Mouse (Mus musculus) adrenal gland, postnatal 10 days (tissue): ENCODE results near the gene Loxl1. TPM values are rescaled to one million over a fixed set of nuclear protein-coding genes. Genes with fewer than 3 reads are reported as not detected.

Experiments
- DNase-seq: peaks from one replicate; pipeline ENCODE4 v3.0.0; 2021; ENCODE audit warnings: mixed read lengths
- total RNA-seq, 2 experiments: library from RNA; stranded (reverse); gene quantifications; 2 replicates each; pipeline ENCODE4 v1.2.3; 2021

The Loxl1 gene
- total RNA-seq, 2 experiments from 2014 or later: 49.1 to 49.2 TPM

DNA sequence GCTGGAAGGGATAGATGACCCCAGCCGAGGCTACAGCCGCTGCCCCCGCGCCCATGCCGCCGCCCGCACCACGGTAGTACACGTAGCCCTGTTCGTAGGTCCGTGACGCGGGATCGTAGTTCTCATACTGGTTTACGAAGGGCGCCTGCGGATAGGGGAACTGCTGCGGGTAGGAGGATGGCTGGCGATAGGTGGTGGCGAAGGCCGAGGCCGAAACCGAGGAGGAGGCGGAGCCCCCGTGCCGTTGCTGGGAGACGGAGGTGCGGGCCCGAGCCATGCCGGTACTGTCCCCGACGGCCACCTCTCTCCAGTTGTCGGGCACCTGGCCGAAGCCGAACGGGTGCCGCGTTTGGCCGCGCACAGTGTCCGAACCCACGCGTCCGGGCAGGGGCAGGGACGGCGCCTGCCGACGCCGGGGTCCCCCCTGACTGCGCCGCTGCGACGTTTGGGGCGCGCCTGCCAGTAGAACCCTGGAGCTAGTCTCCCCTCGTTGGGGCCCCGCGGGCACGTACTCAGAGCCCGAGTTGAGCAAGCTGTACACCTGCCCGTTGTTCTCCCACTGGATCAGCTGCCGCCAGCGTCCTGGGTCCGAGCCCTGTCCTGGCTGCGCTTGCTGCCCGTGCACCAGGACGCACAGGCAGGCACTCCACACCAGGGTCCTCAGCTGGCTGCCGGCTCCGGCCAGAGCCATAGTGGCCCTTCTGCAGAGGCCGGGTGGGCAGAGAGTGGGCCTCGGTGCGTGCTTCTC is 616 bp downstream of the Loxl1 start:
- peak; percentile 75 for DNase-seq

GRCm38 (mm10) chr9:58311191-58311910 is 1.6 kb downstream of the Loxl1 start:
- peak; percentile 59 for DNase-seq

DNA sequence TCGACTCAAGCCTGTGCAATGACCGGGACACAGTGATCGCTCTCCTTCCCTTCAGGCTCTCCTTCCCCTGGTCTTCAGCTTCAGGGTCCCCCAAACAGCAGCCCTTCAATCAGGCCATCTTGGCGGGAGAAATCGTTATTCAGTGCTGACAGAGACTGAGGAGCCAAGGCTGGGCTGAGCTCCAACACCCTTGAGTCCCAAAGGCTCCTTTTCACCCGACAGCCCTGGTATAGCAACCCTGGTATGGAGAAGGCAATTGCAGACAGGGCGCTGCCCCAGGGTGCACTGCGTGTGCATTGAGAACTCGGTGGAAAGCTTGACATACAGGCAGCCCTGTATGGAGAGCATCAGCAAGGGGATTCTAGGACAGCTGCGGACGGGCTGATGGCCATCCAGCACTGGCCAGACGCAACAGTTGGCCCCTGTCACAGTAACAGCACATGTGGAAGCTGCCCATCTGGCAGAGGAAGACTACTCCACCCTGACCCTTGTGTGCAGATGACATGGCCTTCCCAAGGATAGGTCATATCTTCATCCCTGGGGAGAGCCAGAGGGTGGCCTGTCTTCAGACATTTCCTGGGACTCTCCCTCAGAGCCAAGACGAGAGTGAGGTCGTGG is 2.8 kb downstream of the Loxl1 start:
- DNase-seq: peak; percentile 42

DNA sequence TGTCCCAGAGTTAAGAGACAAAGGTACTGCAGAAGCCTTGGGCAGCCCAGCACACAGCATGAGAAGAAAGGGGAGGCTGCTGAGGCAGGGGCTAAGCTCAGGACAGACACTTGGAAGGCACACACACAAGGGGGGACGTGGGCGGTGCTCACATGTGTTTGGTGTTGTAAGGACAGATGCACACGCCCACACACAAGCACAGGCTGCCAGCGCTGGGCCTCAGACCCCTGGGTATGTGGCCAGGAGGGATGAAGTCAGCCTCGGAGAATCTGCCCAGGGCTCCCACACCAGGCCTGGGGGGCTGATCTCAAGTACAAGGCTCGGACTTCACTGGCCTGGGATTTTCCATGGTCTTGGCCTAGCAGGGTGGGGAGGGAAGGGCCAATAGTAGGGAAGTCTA is 4.6 kb downstream of the Loxl1 start:
- no peak for DNase-seq

- DNase-seq: no peak
These were observed 7.3 kb downstream of the Loxl1 start for GRCm38 (mm10) chr9:58305686-58306085.

DNA sequence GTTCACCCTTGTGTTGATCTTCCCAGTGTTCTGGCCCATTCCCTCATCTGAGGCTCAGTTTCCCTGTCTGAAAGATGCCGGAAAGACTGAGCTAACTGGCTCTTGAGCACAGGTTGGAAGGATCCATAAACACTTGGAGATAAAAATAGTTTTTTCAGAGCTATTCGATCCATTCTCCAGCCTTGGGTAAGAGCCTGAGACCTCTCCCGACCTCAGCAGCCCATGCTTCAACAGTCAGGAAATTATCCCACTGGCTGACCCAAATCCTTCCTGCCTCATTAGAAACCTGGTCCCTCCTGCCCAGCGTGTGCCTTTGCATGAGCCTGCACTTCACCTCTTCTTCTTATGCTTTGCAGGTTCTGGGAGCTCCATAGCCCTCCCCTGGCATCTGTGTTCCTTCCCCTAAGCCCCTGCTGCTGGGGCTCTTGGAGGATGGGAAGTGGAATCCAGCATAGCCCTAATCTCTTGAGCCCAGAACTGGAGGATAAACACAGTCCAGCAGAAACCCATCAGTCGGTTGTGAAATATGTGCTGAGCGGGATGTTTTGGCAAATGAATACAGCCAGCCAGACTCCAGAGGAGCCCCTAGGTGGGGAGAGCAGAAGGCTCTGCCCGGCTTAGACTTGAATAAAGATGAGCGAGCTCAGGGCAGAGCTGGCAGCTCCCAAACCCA is 9.3 kb downstream of the Loxl1 start:
- DNase-seq: no peak

- DNase-seq: no peak
These were observed 9.9 kb downstream of the Loxl1 start for GRCm38 (mm10) chr9:58303115-58303514.

DNA sequence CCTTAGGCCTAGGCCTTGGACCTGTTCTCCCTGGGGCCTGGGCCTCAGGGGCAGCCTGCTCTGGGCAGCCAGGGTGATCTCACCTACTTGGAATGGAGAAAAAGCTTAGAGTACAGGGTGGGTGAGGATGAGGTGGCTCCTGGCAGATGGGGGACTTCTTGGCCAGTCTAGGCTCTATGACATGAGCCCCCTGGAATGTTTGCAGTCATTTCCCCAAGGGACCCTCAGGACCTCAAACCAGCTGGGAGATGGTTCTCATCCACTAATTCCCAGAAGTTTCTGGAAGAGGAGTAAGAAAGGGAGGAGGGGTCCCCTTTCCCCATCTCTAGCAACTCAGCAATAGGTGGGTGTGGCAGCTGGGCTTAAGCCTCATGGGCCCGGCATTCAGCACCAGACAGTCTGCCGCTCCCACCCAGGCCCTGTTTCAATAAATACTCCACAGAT is 13.6 kb downstream of the Loxl1 start:
- no peak for DNase-seq

GRCm38 (mm10) chr9:58297961-58298477 is 15.0 kb downstream of the Loxl1 start:
- DNase-seq: no peak

GRCm38 (mm10) chr9:58297065-58297464 is 15.9 kb downstream of the Loxl1 start:
- DNase-seq: no peak

GRCm38 (mm10) chr9:58295766-58296361 is 17.1 kb downstream of the Loxl1 start:
- DNase-seq: no peak

GRCm38 (mm10) chr9:58295345-58295744 is 17.6 kb downstream of the Loxl1 start:
- DNase-seq: no peak

- DNase-seq: no peak
These were observed 18.5 kb downstream of the Loxl1 start for GRCm38 (mm10) chr9:58294527-58294926.

- DNase-seq: no peak
These were observed 23.1 kb downstream of the Loxl1 start for GRCm38 (mm10) chr9:58289901-58290300.

DNA sequence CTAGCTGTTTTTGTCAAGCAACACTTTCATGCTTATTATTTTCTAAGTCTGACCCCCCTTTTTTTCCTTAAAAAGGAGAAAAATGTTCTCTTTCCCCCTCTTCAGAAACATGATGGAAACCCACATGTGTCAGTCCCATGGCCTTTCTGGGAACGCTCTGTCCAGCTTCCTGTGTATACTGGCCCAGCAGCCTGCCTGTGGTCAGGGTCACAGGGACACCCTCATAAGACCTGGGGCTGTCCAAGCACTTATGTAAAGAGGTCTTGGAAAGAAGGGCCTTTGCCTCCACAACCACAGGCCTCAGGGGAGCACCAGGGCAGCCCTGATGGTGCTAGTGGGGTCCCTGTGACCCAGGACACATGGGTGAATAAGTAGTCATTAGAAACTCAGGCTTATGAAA is 23.9 kb downstream of the Loxl1 start:
- DNase-seq: no peak

DNA sequence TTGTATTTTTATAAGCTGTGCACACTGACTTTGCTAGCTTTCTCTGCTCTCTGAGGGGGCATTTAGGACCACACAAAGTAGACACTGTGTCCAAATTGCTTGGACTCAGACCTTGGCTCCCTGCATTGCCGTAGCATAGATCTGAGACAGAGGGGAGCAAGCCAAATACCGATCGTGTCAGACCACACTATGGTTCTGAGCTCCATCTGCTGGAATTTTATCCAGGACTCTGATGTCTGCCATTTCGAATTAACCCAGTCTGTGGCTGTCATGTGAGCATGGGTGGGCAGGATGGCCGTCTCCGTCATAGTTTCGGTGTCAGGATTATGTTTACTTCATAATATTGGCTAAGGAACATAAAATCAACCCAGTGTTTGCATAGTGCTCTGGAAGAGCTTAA is 29.6 kb downstream of the Loxl1 start:
- DNase-seq: no peak

GRCm38 (mm10) chr9:58281597-58281996 is 31.4 kb downstream of the Loxl1 start:
- peak; percentile 58 for DNase-seq

DNA sequence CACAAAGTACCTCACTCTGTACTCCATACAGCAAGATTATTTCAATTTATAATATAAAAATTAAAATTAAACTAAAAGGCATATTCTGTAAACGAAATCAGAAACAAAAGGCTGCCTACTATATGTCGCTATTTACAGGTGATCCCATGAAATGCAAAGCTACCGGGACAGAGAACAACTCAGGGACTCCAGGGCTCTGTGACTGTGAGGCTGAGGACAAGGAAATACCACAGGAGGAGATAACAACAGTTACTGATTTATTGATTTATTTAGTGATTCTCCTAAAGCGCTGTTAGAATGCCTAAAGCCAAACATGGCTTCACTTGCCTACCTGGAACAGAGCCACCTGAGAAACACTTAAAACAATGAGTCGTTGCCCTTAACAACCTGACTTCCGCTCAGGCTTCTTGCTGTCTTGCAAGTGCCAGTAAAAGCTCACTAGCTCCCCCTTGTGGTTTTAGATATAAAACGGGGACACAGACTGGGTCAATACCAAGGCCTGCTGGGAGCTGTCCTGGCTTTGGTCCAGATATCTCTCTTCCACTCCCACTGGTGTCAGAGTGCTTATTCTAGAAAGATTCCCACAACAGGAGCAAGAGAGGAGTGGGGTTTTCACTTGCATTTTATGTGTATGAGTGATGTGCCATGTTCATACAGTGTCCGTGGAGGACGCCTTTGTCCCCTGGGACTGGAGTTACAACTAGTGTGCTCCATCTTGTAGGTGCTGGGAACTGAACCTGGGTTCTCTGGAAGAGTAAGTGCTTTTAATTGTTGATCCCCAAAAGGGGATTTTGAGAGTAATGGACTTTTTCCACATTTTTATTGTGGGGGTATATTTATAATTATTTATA is 32.5 kb downstream of the Loxl1 start:
- DNase-seq: peak; percentile 70

DNA sequence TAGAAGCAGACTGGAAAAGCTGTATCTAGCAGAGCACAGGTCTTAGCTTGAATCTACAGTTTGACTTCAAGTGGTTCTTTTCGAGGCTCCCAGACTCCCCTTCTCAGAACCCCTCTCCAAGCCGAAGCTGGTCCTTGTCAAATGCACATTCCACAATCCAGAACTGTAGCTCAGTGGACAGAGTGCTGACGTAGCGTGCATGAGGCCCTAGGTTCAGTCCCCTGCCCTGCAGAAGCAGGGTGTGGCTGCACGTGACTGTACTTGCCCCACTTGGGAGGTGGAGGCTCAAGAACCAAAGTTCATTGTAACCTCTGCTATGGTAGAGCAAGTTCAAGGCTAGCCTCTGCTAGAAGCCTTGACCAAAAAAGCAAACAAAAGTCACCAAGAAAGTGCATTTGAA is 33.2 kb downstream of the Loxl1 start:
- no peak for DNase-seq

DNA sequence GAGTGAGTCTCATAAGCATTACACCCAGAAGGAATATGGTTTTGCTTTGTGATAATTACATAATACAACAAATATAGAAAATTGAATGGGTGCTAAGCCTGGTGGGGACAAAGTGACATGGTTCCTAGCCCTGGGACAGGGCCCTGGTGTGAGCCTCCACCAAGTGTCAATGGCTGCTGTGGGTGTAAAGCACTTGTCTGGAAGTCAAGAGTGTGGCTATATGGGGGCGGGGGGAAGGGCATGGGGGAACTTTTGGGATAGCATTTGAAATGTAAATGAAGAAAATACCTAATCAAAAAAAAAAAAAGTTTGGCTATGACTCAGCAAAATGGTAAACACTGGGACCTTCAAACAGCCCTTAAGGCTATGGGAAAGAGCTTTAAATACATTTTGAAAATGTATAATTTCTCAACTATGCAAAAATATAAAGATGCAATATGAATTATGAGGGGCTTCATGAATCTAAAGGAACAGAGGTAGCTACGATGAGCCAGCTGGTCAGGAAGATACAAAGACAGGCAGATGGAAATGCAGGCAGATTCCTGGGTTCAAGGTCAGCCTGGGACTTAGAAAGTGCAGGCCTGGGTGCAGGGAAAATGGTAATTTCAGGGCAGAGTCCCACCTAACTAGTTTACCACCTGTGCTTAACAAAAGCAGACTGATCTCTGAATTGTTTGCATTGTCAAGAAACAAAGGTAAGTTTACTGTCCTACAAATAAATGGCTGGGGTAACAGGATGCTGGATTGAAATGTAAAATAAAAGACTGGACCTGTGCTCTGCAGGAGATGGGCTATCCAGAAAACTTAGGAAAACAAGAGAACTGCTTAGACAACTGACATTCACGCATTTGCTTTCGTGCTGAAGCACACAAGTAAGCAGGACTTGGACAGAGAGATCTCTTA is 33.9 kb downstream of the Loxl1 start:
- DNase-seq: no peak
